Mouse (Mus musculus) brain, embryonic 14.5 days (tissue): ENCODE measurements around the gene Opcml. TPM values are rescaled to one million over a fixed set of nuclear protein-coding genes. Genes with fewer than 3 reads are reported as not detected.

Experiments
- DNase-seq: peaks from one replicate; pipeline ENCODE4 v3.0.0-alpha.2; 2011; ENCODE audit warnings: low read depth
- CTCF ChIP-seq: fragments of 200-500 bp; IDR thresholded peaks from 2 replicates; pipeline ENCODE4 v1.5.1; 2012; ENCODE audit warnings: inconsistent platforms, mild to moderate bottlenecking, moderate library complexity, borderline replicate concordance; ENCODE audit not compliant: insufficient read depth, insufficient read length; ENCODE audit errors: extremely low read depth
- POLR2A ChIP-seq: fragments of 200-500 bp; IDR thresholded peaks from 2 replicates; pipeline ENCODE4 v1.6.1; 2012; ENCODE audit warnings: mild to moderate bottlenecking, inconsistent platforms, borderline replicate concordance; ENCODE audit not compliant: poor library complexity, insufficient read depth, insufficient read length, severe bottlenecking; ENCODE audit errors: extremely low read depth
- polyA plus RNA-seq: library from polyadenylated mRNA; depleted of rRNA; stranded (reverse); fragments of >200 nt; gene quantifications from 2 replicates; pipeline ENCODE4 v1.2.3, GENCODE M21; 2012

Opcml gene
- polyA plus RNA-seq, 1 experiment: 22.0 TPM

- peak; percentile 85 for DNase-seq
- TF ChIP-seq CTCF: no peak
- TF ChIP-seq POLR2A: no peak
Measured at GRCm38 (mm10) chr9:28364473-28365159, 574.0 kb downstream of the Opcml start.

DNA sequence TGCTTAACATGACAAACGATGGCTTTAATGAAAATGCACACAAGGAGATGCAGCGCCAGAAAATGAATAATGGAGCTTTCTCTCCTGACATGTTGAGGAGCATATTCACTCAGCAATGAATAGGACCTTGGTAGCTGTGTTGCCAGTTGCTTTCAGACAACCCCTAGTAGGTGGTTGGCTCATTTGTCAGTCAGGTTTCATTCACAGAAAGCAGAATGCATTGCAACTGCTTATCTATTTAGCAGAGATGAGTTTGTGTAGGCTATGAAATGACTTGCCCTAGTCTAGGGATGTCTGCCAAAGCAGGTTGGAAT lies 574.5 kb downstream of the Opcml start:
- TF ChIP-seq CTCF: no peak
- TF ChIP-seq POLR2A: no peak
- DNase-seq: no peak

- no peak for TF ChIP-seq POLR2A
- DNase-seq: peak; percentile 63
Measured at GRCm38 (mm10) chr9:28386527-28387175, 596.1 kb downstream of the Opcml start.

GRCm38 (mm10) chr9:28395222-28395621 lies 604.6 kb downstream of the Opcml start:
- DNase-seq: no peak
- no peak for TF ChIP-seq CTCF
- no peak for TF ChIP-seq POLR2A

- no peak for TF ChIP-seq CTCF
- no peak for TF ChIP-seq POLR2A
- DNase-seq: no peak
Measured at GRCm38 (mm10) chr9:28395638-28396037, 605.1 kb downstream of the Opcml start.

DNA sequence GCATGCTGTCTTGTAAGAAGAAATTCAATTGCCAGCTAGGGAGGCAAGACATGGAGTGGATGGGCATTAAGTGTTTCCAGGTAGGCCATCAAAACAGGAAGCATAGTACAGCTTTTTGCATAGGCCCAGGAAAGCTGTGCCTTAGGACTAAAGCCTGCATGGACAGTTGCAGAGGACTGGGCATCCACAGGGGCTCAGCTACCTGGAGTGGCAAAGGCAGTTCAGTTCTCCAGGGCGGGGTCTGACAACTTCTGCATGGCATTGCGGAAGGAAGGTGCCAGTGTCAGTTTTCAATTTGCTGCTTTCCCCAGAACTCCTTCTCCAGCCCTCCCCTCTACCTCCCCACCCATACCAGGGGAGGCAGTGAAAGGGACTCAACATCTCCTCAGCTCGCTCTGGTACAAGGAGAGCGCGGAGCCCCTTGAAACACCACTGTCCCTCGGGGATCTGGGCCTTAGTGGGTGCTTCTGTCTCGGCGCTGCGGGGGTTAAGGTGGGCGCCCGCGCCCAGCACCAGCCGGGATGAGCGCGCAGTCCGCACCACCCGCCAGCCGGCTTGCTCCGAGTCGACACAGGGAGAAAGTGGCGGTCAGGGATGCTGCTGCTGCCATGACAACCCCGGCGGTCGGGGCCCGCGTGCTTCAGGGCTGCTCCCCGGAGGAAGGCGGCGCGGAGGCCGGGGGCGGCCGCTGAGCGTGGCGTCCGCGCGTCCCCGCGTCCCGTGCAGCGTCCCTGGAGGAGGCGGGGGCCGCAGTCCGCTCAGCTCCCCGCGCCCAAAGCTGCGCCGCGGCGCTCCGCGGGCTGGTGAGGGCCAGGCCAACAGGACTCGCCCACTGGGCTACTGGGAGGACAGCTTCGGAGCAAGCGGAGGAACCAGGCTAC lies 612.4 kb downstream of the Opcml start:
- peak; percentile 73 for DNase-seq
- TF ChIP-seq CTCF (no peak), POLR2A (no peak)

- peak; percentile 82 for DNase-seq
- TF ChIP-seq POLR2A (no peak), CTCF (peak; percentile 61; the same call in 1 of the 2 replicates)
Measured at GRCm38 (mm10) chr9:28403831-28404562, 613.4 kb downstream of the Opcml start.

DNA sequence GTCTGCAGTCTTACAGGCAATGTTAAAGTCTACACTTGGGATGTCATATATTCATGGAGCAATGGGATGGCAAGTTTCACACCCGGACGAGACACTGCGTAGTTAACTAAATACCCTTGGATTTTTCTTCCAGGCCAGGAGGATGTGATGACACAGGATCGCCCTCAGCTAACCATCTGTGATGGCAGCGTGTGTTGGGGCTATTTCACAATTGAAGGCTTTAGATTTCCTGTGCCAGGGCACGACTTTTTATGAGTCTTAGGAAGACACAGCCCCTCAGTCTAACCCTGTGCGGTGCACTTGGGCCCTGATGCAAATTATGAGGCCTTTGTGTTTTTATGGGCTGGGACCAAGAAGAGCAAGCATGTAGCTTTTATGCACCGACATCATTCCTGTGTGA lies 614.0 kb downstream of the Opcml start:
- TF ChIP-seq CTCF (no peak), POLR2A (no peak)
- DNase-seq: no peak

DNA sequence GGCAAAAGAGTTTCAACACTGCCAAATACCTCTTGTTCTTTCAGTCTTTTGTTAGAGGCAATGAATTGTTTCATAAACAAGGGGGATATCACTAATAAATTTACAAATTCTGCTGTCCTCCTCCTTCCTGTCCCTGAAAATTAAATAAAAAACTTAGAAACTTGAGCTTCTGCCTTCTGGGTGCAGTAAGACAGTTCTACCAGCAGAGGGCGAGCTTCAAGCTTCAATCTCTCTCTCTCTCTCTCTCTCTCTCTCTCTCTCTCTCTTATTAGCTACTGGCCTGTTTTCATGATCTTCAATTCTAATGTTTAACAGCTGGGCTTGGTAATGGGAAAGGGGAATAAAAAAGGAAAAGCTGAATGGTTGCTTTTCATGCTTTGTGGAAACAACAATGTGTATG lies 615.2 kb downstream of the Opcml start:
- DNase-seq: peak; percentile 81
- TF ChIP-seq CTCF (peak; percentile 69), POLR2A (no peak)

- no peak for DNase-seq
- no peak for TF ChIP-seq POLR2A
- TF ChIP-seq CTCF: no peak
Measured at GRCm38 (mm10) chr9:28420808-28421207, 630.2 kb downstream of the Opcml start.

DNA sequence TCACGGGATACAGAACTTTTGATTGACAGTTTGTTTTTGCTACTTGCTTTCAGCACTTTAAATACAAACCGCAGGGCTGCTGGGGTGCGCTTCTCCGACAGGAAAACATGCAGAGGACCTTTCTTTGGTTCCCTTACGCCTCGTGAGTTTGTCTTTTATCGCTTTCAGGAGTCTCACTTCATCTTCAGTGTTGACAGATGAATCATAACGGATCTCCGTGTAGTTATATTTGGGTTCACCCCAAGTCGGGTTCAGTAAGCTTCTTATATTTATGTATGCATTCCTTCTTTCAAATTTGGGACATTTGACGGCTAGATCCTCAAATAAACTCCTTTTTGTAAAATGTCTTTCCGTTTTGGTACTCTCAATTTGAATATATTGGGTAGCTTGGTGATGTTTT lies 632.8 kb downstream of the Opcml start:
- DNase-seq: no peak

More for the DNA sequence above, 632.8 kb downstream of the Opcml start:
- TF ChIP-seq CTCF (no peak), POLR2A (no peak)
